Mouse (Mus musculus) ES-Bruce4 (cell line): ENCODE measurements at regions not wholly inside any gene's neighbourhood (a gene's known extent, or its start where the extent isn't known, plus 50 kb on each side); places are given as distances from the start of the nearest gene placed in this dataset.

Experiments
- CTCF ChIP-seq: IDR thresholded peaks from one replicate; pipeline ENCODE4 v1.8.1; 2011; ENCODE audit warnings: low read depth, low read length
- EP300 ChIP-seq: IDR thresholded peaks from 2 replicates; pipeline ENCODE4 v1.6.1; 2011; ENCODE audit warnings: low read depth, low read length; ENCODE audit not compliant: insufficient read depth
- POLR2A ChIP-seq: IDR thresholded peaks from one replicate; pipeline ENCODE4 v1.8.1; 2011; ENCODE audit warnings: low read length; ENCODE audit not compliant: insufficient read depth

GRCm38 (mm10) chr12:97862921-97863320, 396.3 kb downstream of the Galc start:
- no peak for TF ChIP-seq CTCF
- TF ChIP-seq EP300: no peak
- TF ChIP-seq POLR2A: no peak
